Mouse (Mus musculus) right cerebral cortex, postnatal 4 days (tissue): ENCODE results near the gene Sertad4.

Experiments
- DNase-seq: peaks from one replicate; pipeline ENCODE4 v3.0.0-alpha.2; 2022

Sertad4 gene

DNA sequence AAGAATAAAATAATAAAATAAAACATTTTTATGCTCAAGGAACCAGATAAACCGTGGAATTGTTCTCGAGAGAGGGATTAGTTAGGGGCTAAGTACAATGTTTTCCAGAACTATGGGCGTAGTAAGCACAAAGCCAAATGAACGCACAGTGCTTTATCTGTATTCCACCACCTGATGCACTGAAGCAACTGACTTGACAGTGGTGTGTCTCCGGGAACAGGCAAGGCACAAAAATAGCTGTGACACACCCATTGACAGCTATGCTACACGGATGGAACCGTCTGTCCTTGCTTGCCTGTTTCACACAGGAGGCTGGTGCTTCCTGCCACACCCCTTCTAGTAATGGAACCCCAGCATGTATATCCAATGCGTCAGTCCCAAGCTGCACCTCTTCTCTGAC, 55.2 kb downstream of the Sertad4 start:
- DNase-seq, result no peak

DNA sequence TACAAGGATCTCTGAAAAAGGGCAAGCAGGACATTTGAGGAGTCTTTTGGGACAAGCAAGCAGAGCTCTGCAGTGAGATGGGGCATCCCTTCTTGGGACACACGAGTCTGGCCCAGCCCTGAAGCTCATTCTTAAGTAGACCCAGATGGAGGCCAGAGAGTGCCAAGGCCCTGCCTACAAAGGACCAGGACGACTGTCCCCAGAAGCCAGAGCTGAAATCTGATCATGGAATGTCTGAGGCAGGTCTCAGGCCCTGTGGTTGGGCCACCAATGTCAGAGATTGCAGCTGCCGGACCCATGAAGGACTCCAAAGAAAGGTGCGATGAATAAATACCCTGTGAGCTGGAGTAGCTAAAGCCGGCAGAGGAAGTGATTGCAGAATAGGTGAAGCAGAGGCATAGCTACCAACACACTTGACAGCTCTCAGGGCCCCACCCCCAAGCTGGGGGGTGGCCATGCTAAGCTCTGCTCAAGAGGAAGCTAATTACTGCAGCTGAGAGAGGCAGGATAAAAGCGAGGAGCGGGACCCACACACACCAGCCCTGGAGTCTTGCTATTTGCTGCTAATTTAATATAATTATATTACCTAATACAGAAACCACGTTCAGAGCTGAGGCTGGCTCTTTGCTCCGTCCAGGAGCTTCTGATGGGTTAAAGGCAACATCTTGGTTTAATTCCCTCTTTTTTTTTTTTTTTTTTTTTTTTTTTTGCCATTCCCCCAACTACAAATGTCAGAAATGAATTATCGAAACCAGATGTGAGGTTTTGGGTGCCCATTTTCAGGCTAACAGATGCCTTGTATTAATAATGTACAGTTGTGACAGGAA, 56.2 kb downstream of the Sertad4 start:
- DNase-seq, result no peak

DNA sequence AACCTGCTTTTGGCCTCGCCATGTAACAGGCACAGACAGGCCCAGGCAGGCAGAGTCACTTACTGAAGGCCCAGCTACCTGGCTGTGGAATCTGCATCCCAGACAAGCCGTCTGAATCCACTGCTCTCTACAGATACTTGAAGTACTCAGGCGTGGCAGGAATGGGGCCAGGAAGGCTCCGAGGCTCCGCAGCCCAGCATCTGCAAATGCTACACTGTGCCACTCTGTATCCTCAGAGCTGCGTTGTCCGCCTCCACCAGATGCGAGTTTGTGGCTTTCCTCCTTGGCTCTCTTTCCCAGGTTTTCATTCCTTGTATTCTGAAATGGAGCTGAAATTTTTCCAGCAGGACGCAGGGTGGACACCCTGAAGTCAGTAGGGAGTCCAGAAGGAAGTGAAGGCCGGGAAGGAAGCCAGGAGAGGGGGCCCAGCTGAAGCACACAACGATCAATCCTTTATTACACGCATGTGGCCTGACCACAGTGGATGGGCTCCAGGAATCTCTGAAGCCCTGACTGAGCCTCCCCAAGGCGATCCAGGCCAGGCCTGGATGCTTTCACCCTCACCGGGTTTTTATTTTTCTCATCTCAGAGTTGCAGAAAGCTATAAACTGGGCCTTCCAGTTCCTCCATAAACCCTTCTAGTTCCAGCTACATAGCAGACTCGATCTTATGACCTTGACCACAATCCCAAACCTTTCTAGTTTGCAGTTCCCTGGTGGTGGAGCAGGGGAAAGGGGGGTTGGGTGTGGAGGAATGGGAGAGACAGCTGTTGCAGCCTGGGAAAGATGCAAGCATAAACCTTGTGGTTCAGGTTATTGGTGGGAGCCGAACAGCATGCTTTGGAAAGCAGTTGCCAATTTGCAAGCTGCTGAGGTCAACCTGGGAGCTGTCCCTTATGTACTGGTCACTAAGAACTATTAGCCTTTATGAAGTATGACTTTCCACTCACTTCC, 57.1 kb downstream of the Sertad4 start:
- DNase-seq, result no peak

DNA sequence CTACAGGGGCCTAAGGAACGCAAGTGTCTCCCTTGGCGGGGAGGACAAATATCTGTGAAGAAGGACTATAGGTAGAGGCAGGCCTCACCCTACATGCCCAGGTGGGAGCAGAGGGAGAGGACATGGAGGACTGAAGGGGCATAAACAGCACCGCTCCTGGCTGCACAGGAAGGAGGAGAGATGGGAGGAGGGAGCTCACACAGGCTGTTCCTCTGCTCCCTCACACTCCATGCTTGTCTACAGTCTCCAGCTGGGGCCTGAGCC, 58.6 kb downstream of the Sertad4 start:
- DNase-seq, result no peak

DNA sequence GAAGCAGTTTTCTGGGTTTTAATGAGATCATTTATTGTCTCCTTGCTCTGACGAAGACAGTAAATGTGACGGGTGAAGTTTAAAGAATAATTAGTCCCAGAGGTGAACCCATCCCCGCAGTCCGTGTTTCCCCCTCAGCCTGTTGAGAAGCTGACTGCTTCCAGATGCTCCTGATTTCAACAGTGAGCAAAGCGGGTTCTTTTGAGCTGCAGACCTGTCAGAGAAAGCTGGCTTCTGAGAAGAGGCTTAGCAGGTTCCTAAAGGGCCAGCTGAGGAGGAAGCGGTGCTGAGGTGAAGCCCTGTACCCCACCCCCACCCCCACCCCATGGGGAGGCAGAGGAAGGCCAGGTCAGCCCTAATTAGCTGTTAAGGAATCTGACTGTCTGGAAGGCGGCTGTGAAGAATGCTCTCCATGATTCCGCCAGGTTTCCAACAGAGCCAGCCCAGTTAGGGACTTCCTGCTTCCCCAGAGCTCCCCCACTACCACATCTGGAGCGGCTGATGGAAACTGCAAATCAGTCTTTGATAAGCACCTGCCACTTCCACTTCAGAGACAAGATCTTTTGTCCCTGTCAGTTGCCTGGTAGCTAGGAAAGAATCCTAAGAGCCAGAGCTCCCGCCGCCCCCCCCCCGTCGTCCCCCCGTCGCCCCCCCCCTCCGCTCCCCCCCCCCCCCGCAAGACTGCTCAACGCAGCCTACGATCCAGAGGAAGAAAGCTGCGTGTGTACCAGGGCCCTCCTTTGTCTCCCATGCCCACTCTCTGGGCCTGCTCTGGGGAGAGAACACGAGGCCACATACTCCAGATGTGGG, 59.1 kb downstream of the Sertad4 start:
- no peak for DNase-seq

DNA sequence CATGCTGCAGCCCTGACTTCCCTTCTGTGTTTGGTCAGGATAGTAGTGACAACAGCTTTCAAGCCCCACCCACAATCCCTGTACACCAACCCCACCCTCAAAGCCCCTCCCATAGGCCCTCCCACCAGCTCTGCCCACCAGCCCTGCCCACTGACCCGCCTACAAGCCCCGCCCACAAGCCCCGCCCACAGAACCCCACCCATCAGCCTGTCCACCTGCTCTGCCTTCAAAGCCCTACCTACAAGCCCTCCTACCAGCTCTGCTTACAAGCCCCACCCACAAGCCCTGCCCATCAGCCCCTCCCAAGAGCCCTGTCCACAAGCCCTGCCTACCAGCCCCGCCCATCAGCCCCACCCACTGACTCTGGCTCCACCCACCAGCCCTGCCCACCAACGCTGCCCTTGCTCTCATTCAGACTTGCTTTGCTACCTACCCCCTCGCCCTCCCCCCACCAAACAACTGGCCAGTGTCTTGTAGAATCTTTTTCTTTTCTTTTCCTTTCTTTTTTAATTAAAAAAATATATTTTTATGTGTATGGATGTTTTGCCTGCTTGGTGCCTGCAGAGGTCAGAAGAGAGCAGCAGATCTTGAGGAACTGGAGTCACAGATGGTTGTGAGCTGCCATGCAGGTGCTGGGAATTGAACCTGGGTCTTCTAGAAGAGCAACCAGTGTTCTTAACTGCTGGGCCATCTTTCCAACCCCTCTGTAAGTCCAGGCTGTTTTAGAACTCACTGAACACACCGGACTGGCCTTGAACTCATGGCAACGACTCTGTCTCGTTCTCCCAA, 60.4 kb downstream of the Sertad4 start:
- DNase-seq, result no peak
